Mouse (Mus musculus): ENCODE measurements around the gene Edaradd.

Gene Edaradd

DNA sequence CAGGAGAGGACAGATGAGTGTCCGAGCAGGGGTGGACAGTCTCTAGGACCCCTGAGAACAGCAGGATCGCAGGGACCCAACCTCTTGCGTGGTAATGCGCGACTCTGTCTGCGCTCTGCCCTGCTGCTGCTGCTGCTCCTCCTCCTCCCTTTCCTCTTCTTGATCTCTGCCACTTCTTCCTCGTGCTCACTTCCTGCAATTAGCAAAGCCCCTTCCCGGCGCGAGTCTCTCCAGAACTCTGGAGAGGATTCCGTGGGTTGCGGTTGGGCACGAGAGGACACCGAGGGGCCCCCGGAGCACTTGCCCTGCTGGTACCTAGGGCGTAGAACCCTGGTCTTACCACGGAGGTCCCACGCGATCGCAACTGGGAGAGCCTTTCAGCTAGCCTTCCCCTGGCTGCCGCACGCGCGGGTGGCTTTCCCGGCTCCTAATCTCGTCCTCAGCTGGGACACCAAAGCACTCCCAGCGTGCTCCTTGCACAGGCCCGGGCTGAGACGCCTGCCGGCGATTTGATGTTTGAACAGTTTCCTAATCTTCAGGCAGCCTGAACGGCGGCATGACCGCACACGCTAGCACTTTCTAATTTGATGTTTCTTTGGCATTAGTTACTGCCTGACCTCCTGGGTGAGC is at the start of gene Edaradd:
TSS of gene Edaradd (minus strand) at position 484 of the 630 bp plus-strand sequence.
- DNase-seq (ENCODE audit: low spot score in 2 of 2), result peak in 1 of 2 experiments; percentile 46

- no peak for DNase-seq (ENCODE audit: low spot score in 2 of 2)
These were observed 49.5 kb upstream of the Edaradd start for GRCm38 (mm10) chr13:12569741-12570140.

DNA sequence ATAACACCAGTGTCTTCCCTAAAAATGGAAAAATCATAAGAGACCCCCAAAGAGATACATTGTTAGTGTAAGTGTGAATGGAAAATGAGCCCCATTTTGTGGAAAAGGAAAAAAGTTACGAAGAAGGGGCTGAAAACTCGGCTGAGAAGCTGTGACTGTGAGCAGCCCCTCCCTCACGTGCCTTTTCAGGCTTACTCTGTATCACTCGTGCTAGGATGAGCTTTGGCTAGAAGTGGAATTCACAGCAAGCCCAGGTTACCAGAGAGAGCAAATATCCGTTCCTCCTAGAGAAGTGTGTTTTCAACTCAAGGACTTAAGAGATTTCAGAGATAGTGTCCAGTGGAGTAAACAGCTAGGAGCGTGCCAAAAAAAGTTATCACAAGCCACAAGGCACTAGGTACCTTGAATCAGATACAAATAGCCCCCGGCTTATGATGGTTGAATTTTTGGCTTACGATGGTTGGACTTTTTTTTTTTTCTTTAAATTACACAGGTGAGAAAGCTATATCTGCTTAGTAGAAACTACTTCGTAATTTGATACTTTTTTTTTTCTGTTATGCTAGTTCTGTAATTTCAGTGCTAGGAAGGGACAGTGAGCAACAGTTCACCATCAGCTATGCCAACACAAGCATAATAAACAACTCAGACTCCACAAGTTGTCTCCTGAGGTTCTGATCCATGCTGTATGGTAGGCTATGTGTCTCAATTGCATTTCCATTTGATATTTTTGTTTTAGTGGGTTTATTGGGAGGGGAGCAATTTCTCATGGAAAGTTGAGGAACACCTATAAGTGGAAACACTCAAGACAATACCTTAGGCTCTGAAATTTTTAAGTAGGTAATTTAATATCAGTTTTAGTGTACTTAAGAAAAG is 48.6 kb upstream of the Edaradd start:
- DNase-seq (ENCODE audit: low spot score in 2 of 2), result no peak

GRCm38 (mm10) chr13:12567936-12568335 is 47.7 kb upstream of the Edaradd start:
- no peak for DNase-seq (ENCODE audit: low spot score in 2 of 2)

- peak; percentile 94 to 99 for DNase-seq (ENCODE audit: low spot score in 2 of 2)
These were observed 45.6 kb upstream of the Edaradd start, which contains the start of gene Ero1lb for GRCm38 (mm10) chr13:12565621-12566390. TSS of gene Ero1lb (plus strand) at chr13:12565874.

DNA sequence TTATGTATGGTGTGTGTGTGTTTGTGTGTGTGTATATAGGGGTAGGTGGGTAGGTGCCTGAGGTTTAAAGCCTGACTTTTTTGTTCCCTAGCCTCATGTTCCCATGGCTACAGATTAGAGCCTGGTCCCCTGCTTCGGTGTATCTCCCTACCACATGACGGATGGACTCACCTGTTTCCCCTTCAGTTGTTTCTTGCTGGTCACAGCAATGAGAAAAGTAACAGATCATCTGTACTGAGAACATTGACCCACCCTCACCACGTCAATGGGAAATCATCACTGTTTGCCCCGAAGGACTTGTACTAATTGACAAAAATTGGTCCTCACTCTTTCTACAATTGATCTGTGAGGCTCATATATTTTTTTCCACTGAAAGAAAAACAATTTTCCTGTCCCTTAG is 42.0 kb upstream of the Edaradd start:
- DNase-seq (ENCODE audit: low spot score in 2 of 2), result no peak

DNA sequence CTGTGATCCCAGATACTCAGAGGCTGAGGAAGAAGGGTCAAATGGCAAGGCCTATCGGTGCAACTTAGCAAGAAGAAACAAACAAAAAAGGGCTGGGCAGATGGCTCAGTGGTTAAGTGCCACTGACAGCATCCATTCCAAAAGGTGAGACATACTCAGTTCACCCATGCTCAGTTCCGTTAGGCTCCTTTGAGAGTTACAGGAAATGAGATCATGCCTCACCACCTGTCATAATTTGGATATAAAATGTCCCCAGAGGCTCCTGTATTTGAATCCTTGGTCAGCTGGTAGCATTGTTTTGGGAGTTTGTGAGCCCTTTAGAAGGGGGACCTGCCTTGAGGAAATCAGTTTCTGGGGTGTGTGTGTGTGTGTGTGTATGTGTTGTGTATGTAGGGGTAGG is 41.5 kb upstream of the Edaradd start:
- DNase-seq (ENCODE audit: low spot score in 2 of 2), result no peak

- DNase-seq (ENCODE audit: low spot score in 2 of 2), result no peak
These were observed 39.4 kb upstream of the Edaradd start for GRCm38 (mm10) chr13:12559462-12560120.

- DNase-seq (ENCODE audit: low spot score in 2 of 2), result no peak
These were observed 38.8 kb upstream of the Edaradd start for GRCm38 (mm10) chr13:12559044-12559443.

DNA sequence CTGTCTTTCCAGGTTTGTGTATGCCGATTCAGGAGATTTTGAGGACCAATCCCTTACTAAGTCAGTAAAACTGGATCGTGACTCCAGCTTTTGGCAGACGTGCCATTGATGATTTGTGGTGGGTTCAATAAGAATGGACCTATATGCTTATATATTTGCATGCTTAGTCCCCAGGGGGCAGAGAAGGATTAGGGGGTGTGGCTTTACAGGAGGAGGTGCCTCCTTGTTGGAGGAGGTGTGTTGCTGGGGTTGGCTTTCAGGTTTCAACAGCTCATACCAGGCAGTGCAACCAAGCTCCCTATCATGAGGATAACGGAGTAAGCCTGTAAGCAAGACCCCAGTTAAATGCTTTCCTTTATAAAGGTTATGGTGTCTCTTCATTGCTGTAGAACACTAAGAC is 34.0 kb upstream of the Edaradd start:
- no peak for DNase-seq (ENCODE audit: low spot score in 2 of 2)

DNA sequence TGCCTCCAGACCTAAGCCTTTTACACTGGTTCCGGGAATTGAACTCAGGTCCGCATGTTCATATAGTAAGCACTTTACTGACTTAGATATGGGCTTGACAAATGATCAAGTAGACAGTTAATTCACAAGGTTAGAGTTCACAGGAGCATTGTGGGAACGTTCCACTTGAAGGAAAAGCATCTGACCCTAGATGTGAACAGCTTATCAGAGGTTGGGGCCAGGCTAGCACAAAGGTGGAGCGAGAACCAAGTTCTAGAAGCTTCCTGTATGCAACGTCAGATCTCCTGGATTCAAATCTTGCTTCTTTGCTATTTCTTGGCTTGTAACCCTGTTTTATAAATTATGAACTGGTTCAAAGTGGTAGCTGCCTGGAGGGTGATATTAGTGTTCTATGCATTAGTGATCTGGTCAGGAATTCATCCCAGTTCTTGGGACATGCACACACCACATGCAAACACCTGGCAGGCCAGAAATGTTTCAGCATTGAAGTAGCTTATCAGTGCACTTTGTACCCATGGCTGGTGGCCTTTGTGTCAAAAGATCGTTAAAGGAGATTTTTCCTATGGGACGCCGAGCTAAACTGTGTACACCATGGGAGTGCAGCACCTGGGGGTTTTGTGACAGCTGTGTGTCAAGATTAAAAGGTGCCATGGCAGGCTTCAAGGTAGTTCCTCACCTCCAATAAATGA is 23.8 kb upstream of the Edaradd start:
- DNase-seq (ENCODE audit: low spot score in 2 of 2), result no peak

- no peak for DNase-seq (ENCODE audit: low spot score in 2 of 2)
These were observed 23.0 kb upstream of the Edaradd start for GRCm38 (mm10) chr13:12543246-12543645.

DNA sequence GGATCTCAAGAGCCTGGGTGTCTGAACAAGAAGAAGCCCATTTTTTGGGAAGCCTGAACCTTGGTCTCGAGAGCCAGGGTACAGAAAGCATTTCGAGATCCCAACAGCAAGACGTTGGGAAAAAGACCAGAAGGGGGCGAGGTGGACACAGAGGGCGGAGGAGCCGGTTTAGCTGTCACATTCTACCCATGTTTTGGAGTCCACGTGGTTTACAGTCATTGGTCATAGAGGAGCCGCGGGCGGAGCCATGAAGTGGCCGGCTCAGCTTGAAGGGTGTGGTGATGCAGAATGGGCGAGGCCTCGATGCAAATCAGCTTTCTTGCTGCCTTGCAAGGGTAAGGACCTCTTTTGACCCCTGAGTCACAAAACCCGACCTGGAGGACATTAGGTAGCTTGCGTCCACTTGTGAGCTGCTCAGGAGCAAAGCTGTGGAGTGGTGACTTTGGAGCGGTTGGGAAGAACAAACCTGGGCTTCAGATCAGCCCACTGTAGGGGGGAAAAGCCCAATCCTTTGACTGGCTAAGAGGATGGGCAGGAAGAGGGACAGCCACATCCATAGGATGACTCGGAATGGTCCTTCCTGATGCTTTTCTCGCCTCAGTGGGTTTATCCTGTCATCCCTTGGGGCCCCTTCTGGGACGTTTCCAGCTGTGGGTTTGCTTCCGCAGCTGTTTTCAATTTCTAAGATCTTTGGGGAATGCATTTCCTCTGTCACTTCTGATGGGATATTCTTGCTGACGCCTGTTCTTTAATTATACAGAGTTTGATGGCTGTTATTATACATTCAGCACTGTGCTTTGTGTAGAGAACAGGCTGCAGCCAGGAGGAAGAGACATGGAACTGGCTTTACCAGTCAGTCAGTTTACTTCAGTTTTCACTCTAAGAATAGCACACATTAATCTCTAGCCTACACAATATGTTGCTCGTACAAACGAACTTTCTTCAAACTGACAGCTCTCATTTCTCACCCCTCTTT is 22.1 kb upstream of the Edaradd start:
- DNase-seq (ENCODE audit: low spot score in 2 of 2), result peak in 1 of 2 experiments; percentile 12

DNA sequence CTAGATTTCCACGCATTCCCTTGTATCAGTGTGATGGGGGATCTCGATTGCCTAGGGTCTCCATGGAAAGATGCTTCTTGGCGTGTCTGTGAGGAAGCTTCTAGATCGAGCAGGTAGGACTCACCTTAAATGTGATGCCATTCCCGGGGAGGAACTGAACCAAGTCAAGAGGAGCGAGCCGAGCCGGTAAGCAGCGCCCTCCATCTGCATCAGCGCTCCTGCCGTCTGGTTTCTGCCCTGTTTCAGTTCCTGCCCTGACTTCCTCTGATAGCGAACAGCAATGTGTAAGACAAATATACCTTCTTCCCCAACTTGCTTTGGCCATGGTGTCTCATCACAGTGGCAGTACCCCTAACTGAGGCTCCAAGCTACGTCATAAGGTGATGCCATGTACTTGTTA is 19.9 kb upstream of the Edaradd start:
- DNase-seq (ENCODE audit: low spot score in 2 of 2), result no peak

- no peak for DNase-seq (ENCODE audit: low spot score in 2 of 2)
These were observed 19.5 kb upstream of the Edaradd start for GRCm38 (mm10) chr13:12539716-12540115.

GRCm38 (mm10) chr13:12537971-12538370 is 17.7 kb upstream of the Edaradd start:
- DNase-seq (ENCODE audit: low spot score in 2 of 2), result peak in 1 of 2 experiments; percentile 9

DNA sequence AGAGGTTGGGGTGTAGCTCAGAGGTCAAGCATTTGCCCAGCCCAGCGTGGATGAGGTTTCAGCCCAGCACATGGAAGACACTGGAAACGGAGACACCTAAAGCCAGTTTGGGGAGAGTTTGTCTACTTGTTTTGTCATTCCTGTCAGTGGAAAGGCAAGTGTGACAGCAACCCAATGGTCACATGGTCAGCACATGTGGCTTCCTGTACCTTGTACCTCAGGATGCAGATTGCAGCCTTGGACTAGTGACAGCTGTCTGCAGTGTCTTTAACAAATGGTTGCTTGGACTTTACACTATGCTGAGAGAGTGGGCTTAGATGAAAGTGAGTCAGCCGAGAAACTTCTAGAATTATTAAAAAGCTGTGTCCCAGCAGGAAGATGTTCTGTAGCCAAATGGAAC is 14.4 kb upstream of the Edaradd start:
- no peak for DNase-seq (ENCODE audit: low spot score in 2 of 2)

DNA sequence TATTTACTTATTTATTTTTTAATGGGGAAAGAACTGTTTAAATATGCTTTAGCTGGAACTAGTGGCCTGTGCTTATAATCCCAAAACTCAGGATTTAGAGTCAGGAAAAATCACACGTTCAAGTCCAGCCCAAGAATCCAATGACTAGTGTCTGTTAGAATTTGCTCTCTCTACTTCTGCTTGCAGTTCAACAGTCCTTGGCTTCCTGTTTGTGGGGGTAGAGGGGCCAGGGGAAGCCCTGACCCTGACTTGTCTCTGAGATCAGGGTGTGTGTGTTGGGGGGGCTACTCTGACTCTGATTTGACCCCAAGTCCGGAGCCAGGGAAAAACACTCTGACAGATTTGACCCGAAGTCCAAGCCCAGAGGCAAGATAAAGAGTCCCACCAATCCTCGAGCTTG is 5.4 kb upstream of the Edaradd start:
- DNase-seq (ENCODE audit: low spot score in 2 of 2), result no peak

DNA sequence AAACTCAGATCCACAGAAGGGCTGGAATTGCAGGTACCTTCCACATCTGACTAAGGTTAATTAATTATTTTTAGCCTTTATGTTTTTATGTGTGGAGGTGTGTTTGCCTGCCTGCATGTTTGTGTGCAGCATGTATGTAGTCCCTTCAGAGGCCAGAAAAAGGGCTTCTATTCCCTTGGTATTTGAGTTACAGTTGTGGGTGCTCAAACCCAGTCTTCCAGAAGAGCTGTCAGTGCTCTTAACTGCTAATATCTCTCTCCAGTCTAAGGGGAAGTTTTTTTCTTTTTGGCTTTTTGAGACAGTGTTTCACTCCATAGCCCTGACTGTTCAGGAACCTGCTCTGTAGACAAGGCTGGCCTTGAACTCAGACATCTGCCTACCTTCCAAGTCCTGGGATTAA is 2.1 kb upstream of the Edaradd start:
- DNase-seq (ENCODE audit: low spot score in 2 of 2), result no peak

DNA sequence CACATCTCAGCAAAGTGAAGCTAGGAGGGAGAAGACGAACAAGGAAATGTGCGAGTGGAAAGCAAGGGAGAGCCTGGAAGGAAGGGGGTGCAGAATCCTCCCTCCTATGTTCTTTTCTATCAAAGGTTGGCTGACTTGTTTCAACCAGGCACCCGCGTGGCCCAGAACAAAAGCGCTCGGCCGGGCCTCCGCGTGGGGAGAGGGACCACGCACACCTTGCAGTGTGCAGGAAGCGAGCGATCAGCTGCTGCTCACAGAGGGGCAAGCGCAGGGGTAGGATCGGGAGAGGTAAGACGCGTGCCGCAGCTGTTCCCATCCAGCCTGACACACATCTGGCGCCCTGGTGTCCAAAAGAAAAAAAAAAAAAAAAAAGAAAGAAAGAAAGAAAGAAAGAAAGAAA is 867 bp downstream of the Edaradd start:
- DNase-seq (ENCODE audit: low spot score in 2 of 2), result no peak
